In genomic region chr17:32202972-32203371, GRCm38 (mm10) we compare ENCODE assay signal across 19 mouse cellular contexts. TPM values are rescaled to one million over a fixed set of nuclear protein-coding genes. Genes with fewer than 3 reads are reported as not detected.
DNase-seq lines count a peak whose midpoint lies in the region; ATAC-seq and TF ChIP-seq lines count a peak whose summit lies in the region.
"Had no signal": no experiment of that assay in that cellular context is flagged by ENCODE, and none has a peak within 500 bp of the region (broad histone marks: within the 10 kb centered on the region; RNA-seq: fewer than 3 reads in every experiment).

No protein-coding gene starts in this region.

- in situ Hi-C loops in ES-E14 (cut with MboI; ENCODE audit: low sequenced_read_pairs in 2 of 2, unreplicated experiment in 2 of 2), result no loop called here

- DNase-seq in 3T3-L1 (ENCODE audit: low read depth, low spot score) (peak; percentile 49), ES-E14 (ENCODE audit: low read depth, low spot score) (no peak), NIH3T3 (ENCODE audit: low read depth) (peak; percentile 56)
- no peak for DNase-seq in cerebellum, postnatal 4 days (ENCODE audit: low spot score in 2 of 2)
- DNase-seq: adrenal gland, adult 2 months; adrenal gland, postnatal 10 days; adrenal gland, postnatal 25 days; cerebellum, adult 11 months; cerebellum, adult 18-20 months; cerebellum, adult 8-10 months; cerebellum, adult 9-11 months; cerebellum, postnatal 14 days; cerebellum, postnatal 36 days; forebrain, postnatal 0 days had no signal

- WGBS in hindbrain, embryonic 12.5 days, result 90% methylated on average over 3 of the region's 3 CpGs

- peaks cover 0 to 15% of the 10 kb centered on the region in 2 experiments; a peak in 1 of 4 replicates for H3K4me1 ChIP-seq in ES-E14 (ENCODE audit: control insufficient read depth in 2 of 2, insufficient read depth in 2 of 2, low read length in 2 of 2, poor library complexity in 1 of 2)
- H3K4me1 ChIP-seq in hindbrain, embryonic 12.5 days, result no peaks in the 10 kb centered on the region
- H3K4me1 ChIP-seq: forebrain, embryonic 13.5 days; forebrain, embryonic 15.5 days had no signal

- H3K9ac ChIP-seq in ES-E14 (ENCODE audit: insufficient read depth, low read depth, low read length, poor library complexity, severe bottlenecking), result no peak overlapping the region
- H3K9ac ChIP-seq in hindbrain, embryonic 12.5 days, result no peak overlapping the region
- H3K9ac ChIP-seq: embryonic facial prominence, embryonic 12.5 days; forebrain, embryonic 13.5 days; forebrain, embryonic 15.5 days; forebrain, postnatal 0 days had no signal

- H3K9me3 ChIP-seq in ES-E14 (ENCODE audit: control insufficient read depth, insufficient read depth, low read depth, low read length), result no peaks in the 10 kb centered on the region
- no peaks in the 10 kb centered on the region for H3K9me3 ChIP-seq in hindbrain, embryonic 12.5 days (replicated peaks)
- H3K9me3 ChIP-seq: embryonic facial prominence, embryonic 10.5 days; embryonic facial prominence, embryonic 12.5 days; forebrain, embryonic 13.5 days; forebrain, embryonic 15.5 days had no signal

- peaks cover 84% of the 10 kb centered on the region for H3K36me3 ChIP-seq in ES-E14 (ENCODE audit: control insufficient read depth, insufficient read depth, low read length, poor library complexity, severe bottlenecking)
- H3K36me3 ChIP-seq in hindbrain, embryonic 12.5 days, result peaks cover 96% of the 10 kb centered on the region

- ATAC-seq in hindbrain, embryonic 12.5 days (ENCODE audit: low FRiP score), result no peak
- ATAC-seq: forebrain, embryonic 13.5 days; forebrain, embryonic 15.5 days; forebrain, postnatal 0 days had no signal

- H3K4me2 ChIP-seq in hindbrain, embryonic 12.5 days (replicated peaks), result no peak overlapping the region
- H3K4me2 ChIP-seq: embryonic facial prominence, embryonic 12.5 days; forebrain, embryonic 13.5 days; forebrain, embryonic 15.5 days had no signal

- no peak overlapping the region for H3K27ac ChIP-seq in ES-E14 (ENCODE audit: insufficient read depth, low read depth, low read length, poor library complexity, severe bottlenecking)
- H3K27ac ChIP-seq in hindbrain, embryonic 12.5 days, result no peak overlapping the region
- H3K27ac ChIP-seq: embryonic facial prominence, embryonic 10.5 days; embryonic facial prominence, embryonic 12.5 days; forebrain, embryonic 13.5 days; forebrain, embryonic 15.5 days had no signal

- H3K4me3 ChIP-seq in ES-E14 (ENCODE audit: insufficient read depth in 1 of 2, low read depth in 1 of 2, low read length in 2 of 2, poor library complexity in 1 of 2, severe bottlenecking in 1 of 2), result no peak overlapping the region
- no peak overlapping the region for H3K4me3 ChIP-seq in hindbrain, embryonic 12.5 days
- H3K4me3 ChIP-seq: embryonic facial prominence, embryonic 10.5 days; embryonic facial prominence, embryonic 12.5 days; forebrain, embryonic 13.5 days; forebrain, embryonic 15.5 days had no signal

- no peaks in the 10 kb centered on the region for H3K27me3 ChIP-seq in hindbrain, embryonic 12.5 days
- H3K27me3 ChIP-seq: embryonic facial prominence, embryonic 12.5 days; forebrain, embryonic 13.5 days; forebrain, embryonic 15.5 days had no signal

TF ChIP-seq in ES-E14, 5 proteins besides CTCF, POLR2A, EP300 and RAD21:
- TF ChIP-seq CHD2 (IDR thresholded peaks at IDR 0.05; ENCODE audit: low read depth, low read length), result no peak
- peak; percentile 63; the same call in 1 of the 2 replicates for TF ChIP-seq MAFK (IDR thresholded peaks at IDR 0.05; ENCODE audit: insufficient read depth, low read depth, low read length)
- TF ChIP-seq ZC3H11A (IDR thresholded peaks at IDR 0.05; ENCODE audit: borderline replicate concordance, low read depth, low read length), result no peak

RNA-seq across cellular contexts. Expression of gene Ephx3, which starts 13.6 kb away (rescaled TPM):
- total RNA-seq in ES-E14 (2012; rRNA removed), result 0.71 and 1.6 TPM in 2 replicates
- 0.08 TPM in 1 of 2 replicates, not detected in the other for polyA plus RNA-seq in hindbrain, embryonic 12.5 days (2016; fragmentation: Nextera tagmentation; extraction: Ambion mirVana)
- total RNA-seq: adrenal gland, postnatal 25 days had no signal

RNA-seq across cellular contexts. Expression of gene Notch3, which starts 36.3 kb away (rescaled TPM):
- 37.4 and 73.6 TPM in 2 replicates for total RNA-seq in ES-E14 (2012; rRNA removed)
- 23.6 TPM in 2 replicates for polyA plus RNA-seq in hindbrain, embryonic 12.5 days (2016; fragmentation: Nextera tagmentation; extraction: Ambion mirVana)

Comparison
In these comparisons a context has a peak if more than half of its experiments do, and no peak if none do; other contexts are left out.
1. DNase-seq: peak in 3T3-L1 (single experiment) and NIH3T3 (single experiment); none in ES-E14 (single experiment) and cerebellum, postnatal 4 days (0 of 2).